Mouse (Mus musculus) liver, adult 2 months (tissue): Measurements from ENCODE around the gene Pou2f3. TPM values are rescaled to one million over a fixed set of nuclear protein-coding genes. Genes with fewer than 3 reads are reported as not detected.

Source experiments
- DNase-seq: peaks from one replicate; pipeline ENCODE4 v3.0.0-alpha.2; 2011; ENCODE audit warnings: low read depth, low spot score; ENCODE audit errors: extremely low read depth
- H3K27ac ChIP-seq: fragments of 200-500 bp; replicated peaks from 2 replicates; pipeline ENCODE4 v1.5.1; 2012; ENCODE audit warnings: low read depth, mild to moderate bottlenecking, control low read depth, inconsistent platforms, low read length; ENCODE audit not compliant: insufficient read depth
- H3K27me3 ChIP-seq: fragments of 200-500 bp; 2 replicates; pipeline ENCODE4 v1.6.1; 2012; ENCODE audit warnings: mild to moderate bottlenecking, moderate library complexity, low read length, inconsistent platforms; ENCODE audit not compliant: control insufficient read depth, insufficient read depth
- H3K36me3 ChIP-seq: fragments of 200-500 bp; 2 replicates; pipeline ENCODE4 v1.6.1; 2012; ENCODE audit warnings: low read length, inconsistent platforms; ENCODE audit not compliant: control insufficient read depth, insufficient read depth
- H3K4me1 ChIP-seq: fragments of 200-500 bp; 2 replicates; pipeline ENCODE4 v1.6.1; 2011; ENCODE audit warnings: low read length; ENCODE audit not compliant: control insufficient read depth, insufficient read depth
- H3K4me3 ChIP-seq: fragments of 200-500 bp; 2 replicates; pipeline ENCODE4 v1.5.1; 2011; ENCODE audit warnings: low read depth, mild to moderate bottlenecking, control low read depth, low read length, moderate library complexity; ENCODE audit not compliant: insufficient read depth
- H3K79me2 ChIP-seq: fragments of 200-500 bp; 2 replicates; pipeline ENCODE4 v1.6.1; 2012; ENCODE audit warnings: inconsistent platforms, mild to moderate bottlenecking, low read length, moderate library complexity; ENCODE audit not compliant: control insufficient read depth, insufficient read depth
- H3K9ac ChIP-seq: fragments of 200-500 bp; 2 replicates; pipeline ENCODE4 v1.6.1; 2012; ENCODE audit warnings: low read depth, mild to moderate bottlenecking, control low read depth, inconsistent platforms, low read length
- CTCF ChIP-seq: fragments of 200-500 bp; IDR thresholded peaks from 2 replicates; pipeline ENCODE4 v1.5.1; 2011; ENCODE audit warnings: low read depth, low read length, control low read depth
- POLR2A ChIP-seq: fragments of 200-500 bp; IDR thresholded peaks from 2 replicates; pipeline ENCODE4 v1.6.1; 2011; ENCODE audit warnings: low read length, control low read depth; ENCODE audit not compliant: insufficient read depth; ENCODE audit errors: extremely low read depth
- WGBS: fragments of 180-500 bp; shearing (Covaris S2); methylation state at CpG from one replicate; pipeline ENCODE4 v1.1.7; 2018; 5-methylcytosine and 5-hydroxymethylcytosine counted together
- polyA plus RNA-seq: library from polyadenylated mRNA; depleted of rRNA; stranded (reverse); fragments of >200 nt; gene quantifications from 2 replicates; pipeline ENCODE4 v1.2.3, GENCODE M21; 2012
- total RNA-seq: library from RNA; depleted of rRNA; stranded (reverse); fragments of >200 nt; gene quantifications from 2 replicates; pipeline ENCODE4 v1.2.3, GENCODE M21; 2014

Gene Pou2f3
- total and polyA plus RNA-seq, 2 experiments: not detected

- 48% methylated on average over 7 of the region's 7 CpGs for WGBS
- no peak for TF ChIP-seq CTCF
- no peak for TF ChIP-seq POLR2A
- no peak overlapping the region for H3K27ac ChIP-seq
Measured at GRCm38 (mm10) chr9:43109125-43109524, 101.0 kb downstream of the Pou2f3 start.

GRCm38 (mm10) chr9:43108721-43109120, 101.4 kb downstream of the Pou2f3 start:
- DNase-seq: no peak
- H3K27me3 ChIP-seq: no peaks in the 10 kb centered on the region
- no peak for TF ChIP-seq CTCF
- no peak for TF ChIP-seq POLR2A
- H3K36me3 ChIP-seq: no peaks in the 10 kb centered on the region
- H3K9ac ChIP-seq: no peak overlapping the region
- H3K27ac ChIP-seq: no peak overlapping the region
- H3K79me2 ChIP-seq: peaks cover under 1% of the 10 kb centered on the region; the same call in 1 of the 2 replicates
- H3K4me1 ChIP-seq: peaks cover 11% of the 10 kb centered on the region
- H3K4me3 ChIP-seq: no peak overlapping the region
- 21% methylated on average over 3 of the region's 3 CpGs for whole genome bisulfite sequencing

More at GRCm38 (mm10) chr9:43109125-43109524, 101.0 kb downstream of the Pou2f3 start:
- Histone ChIP-seq H3K9ac (no peak overlapping the region), H3K79me2 (no peaks in the 10 kb centered on the region), H3K36me3 (no peaks in the 10 kb centered on the region), H3K4me1 (peaks cover 11% of the 10 kb centered on the region), H3K27me3 (no peaks in the 10 kb centered on the region), H3K4me3 (no peak overlapping the region)
- DNase-seq: peak; percentile 86

GRCm38 (mm10) chr9:43108081-43108480, 102.1 kb downstream of the Pou2f3 start:
- peaks cover 5% of the 10 kb centered on the region for H3K79me2 ChIP-seq
- H3K4me3 ChIP-seq: no peak overlapping the region
- H3K4me1 ChIP-seq: peaks cover 15% of the 10 kb centered on the region
- 81% methylated on average over 1 of the region's 1 CpGs for WGBS
- TF ChIP-seq CTCF (no peak), POLR2A (no peak)
- DNase-seq: no peak
- peak overlapping the region; percentile 7; the same call in 1 of the 2 replicates for H3K27ac ChIP-seq
- no peak overlapping the region for H3K9ac ChIP-seq
- H3K36me3 ChIP-seq: no peaks in the 10 kb centered on the region
- H3K27me3 ChIP-seq: no peaks in the 10 kb centered on the region

GRCm38 (mm10) chr9:43107555-43107954, 102.6 kb downstream of the Pou2f3 start:
- peak overlapping the region; percentile 26; the same call in 1 of the 2 replicates for H3K9ac ChIP-seq
- 25% methylated on average over 5 of the region's 5 CpGs for WGBS
- no peak overlapping the region for H3K4me3 ChIP-seq
- peak overlapping the region; percentile 44 for H3K27ac ChIP-seq
- peaks cover 18% of the 10 kb centered on the region for H3K4me1 ChIP-seq
- no peaks in the 10 kb centered on the region for H3K27me3 ChIP-seq
- no peak for DNase-seq
- peaks cover 8% of the 10 kb centered on the region for H3K79me2 ChIP-seq
- no peaks in the 10 kb centered on the region for H3K36me3 ChIP-seq
- TF ChIP-seq CTCF: no peak
- no peak for TF ChIP-seq POLR2A

GRCm38 (mm10) chr9:43107187-43107517, 103.0 kb downstream of the Pou2f3 start, which contains the start of gene Arhgef12:
TSS of gene Arhgef12 (minus strand) at chr9:43107239.
- H3K4me3 ChIP-seq: peak within 1 kb of the TSS; percentile 75
- WGBS: 3% methylated on average over 10 of the region's 10 CpGs
- H3K27me3 ChIP-seq: no peaks in the 10 kb centered on the region
- H3K9ac ChIP-seq: peak within 1 kb of the TSS; percentile 81
- H3K79me2 ChIP-seq: peaks cover 9% of the 10 kb centered on the region
- peak within 1 kb of the TSS; percentile 88 for H3K27ac ChIP-seq
- H3K36me3 ChIP-seq: no peaks in the 10 kb centered on the region
- DNase-seq: peak; percentile 92
- TF ChIP-seq CTCF (peak; percentile 60), POLR2A (no peak)
- H3K4me1 ChIP-seq: peaks cover 18% of the 10 kb centered on the region

GRCm38 (mm10) chr9:43106426-43107186, 103.6 kb downstream of the Pou2f3 start:
- 2% methylated on average over 22 of the region's 22 CpGs for WGBS
- Histone ChIP-seq H3K27me3 (no peaks in the 10 kb centered on the region), H3K36me3 (no peaks in the 10 kb centered on the region), H3K27ac (peak overlapping the region; percentile 88), H3K4me1 (peaks cover 18% of the 10 kb centered on the region), H3K4me3 (peak overlapping the region; percentile 75), H3K9ac (peak overlapping the region; percentile 81), H3K79me2 (peaks cover 14% of the 10 kb centered on the region)
- DNase-seq: peak; percentile 74
- TF ChIP-seq POLR2A (no peak), CTCF (no peak)
